ENCODE assay signal across 15 mouse cellular contexts in genomic region chr11:69102403-69102725, GRCm38 (mm10). TPM values are rescaled to one million over a fixed set of nuclear protein-coding genes. Genes with fewer than 3 reads are reported as not detected.
DNase-seq lines count a peak whose midpoint lies in the region; ATAC-seq and TF ChIP-seq lines count a peak whose summit lies in the region.
"Had no signal": no experiment of that assay in that cellular context is flagged by ENCODE, and none has a peak within 500 bp of the region (broad histone marks: within the 10 kb centered on the region; RNA-seq: fewer than 3 reads in every experiment).

No protein-coding gene starts in this region.

- no peak for ATAC-seq in hindbrain, embryonic 13.5 days (ENCODE audit: low FRiP score)
- ATAC-seq: midbrain, embryonic 15.5 days had no signal

- no peak overlapping the region for H3K9ac ChIP-seq in hindbrain, embryonic 13.5 days
- H3K9ac ChIP-seq: kidney, embryonic 15.5 days; midbrain, embryonic 15.5 days; neural tube, embryonic 13.5 days had no signal

- H3K4me3 ChIP-seq in layer of hippocampus, adult 2 months, result no peak overlapping the region
- H3K4me3 ChIP-seq in hindbrain, embryonic 13.5 days, result no peak overlapping the region
- H3K4me3 ChIP-seq: kidney, embryonic 15.5 days; midbrain, embryonic 15.5 days; neural tube, embryonic 13.5 days had no signal

- no peak for TF ChIP-seq CTCF in layer of hippocampus, adult 2 months (conservative IDR thresholded peaks at IDR 0.05)

- WGBS in hindbrain, embryonic 13.5 days, result 96% methylated on average over 7 of the region's 7 CpGs

- H3K9me3 ChIP-seq in hindbrain, embryonic 13.5 days, result no peaks in the 10 kb centered on the region
- H3K9me3 ChIP-seq: kidney, embryonic 15.5 days; midbrain, embryonic 15.5 days; neural tube, embryonic 13.5 days had no signal

- H3K4me1 ChIP-seq in hindbrain, embryonic 13.5 days (replicated peaks), result peaks cover 39% of the 10 kb centered on the region

- intact Hi-C loops in left cerebral cortex, postnatal 14 days (cut with DNase I), result no loop called here

- H3K27ac ChIP-seq in layer of hippocampus, adult 2 months, result peak overlapping the region; percentile 15; the same call in 1 of the 2 replicates
- H3K27ac ChIP-seq in hindbrain, embryonic 13.5 days, result no peak overlapping the region
- H3K27ac ChIP-seq: kidney, embryonic 15.5 days; midbrain, embryonic 15.5 days; neural tube, embryonic 13.5 days had no signal

- H3K36me3 ChIP-seq in hindbrain, embryonic 13.5 days, result peaks cover 68% of the 10 kb centered on the region

- no peak overlapping the region for H3K4me2 ChIP-seq in hindbrain, embryonic 13.5 days
- H3K4me2 ChIP-seq: kidney, embryonic 15.5 days; liver, embryonic 11.5 days; midbrain, embryonic 15.5 days; neural tube, embryonic 13.5 days had no signal

- peak; percentile 57 for DNase-seq in cerebellum, adult 11-12 months
- no peak for DNase-seq in cerebellum, postnatal 10 days
- peak in 1 of 2 experiments; percentile 9 for DNase-seq in layer of hippocampus, adult 2 months (ENCODE audit: low spot score in 2 of 2)
- DNase-seq in layer of hippocampus, adult 9-10 months (ENCODE audit: low spot score), result no peak
- DNase-seq in 3134 (ENCODE audit: extremely low read depth, insufficient read length, low spot score), result peak; percentile 72
- peak; percentile 79 for DNase-seq in MN1 (ENCODE audit: low spot score)
- no peak for DNase-seq in left cerebral cortex, postnatal 14 days (ENCODE audit: low spot score in 2 of 2)
- DNase-seq: lung, postnatal 4 days had no signal

- no peaks in the 10 kb centered on the region for H3K27me3 ChIP-seq in hindbrain, embryonic 13.5 days
- H3K27me3 ChIP-seq: kidney, embryonic 15.5 days; midbrain, embryonic 15.5 days; neural tube, embryonic 13.5 days had no signal

RNA-seq across cellular contexts. Expression of gene Per1, which starts 7.3 kb away (rescaled TPM):
- 10 to 100 TPM; 83.4 to 95.2 TPM for total RNA-seq in layer of hippocampus, adult 2 months (2021)
- 7.4 and 9.4 TPM in 2 replicates for polyA plus RNA-seq in hindbrain, embryonic 13.5 days (2015; fragmentation: Nextera tagmentation; extraction: Ambion mirVana)
- total RNA-seq in left cerebral cortex, postnatal 14 days (2021), result 100 to 1,000 TPM in 1 of 2 experiments, 10 to 100 TPM in 1; 90.4 to 112 TPM

RNA-seq across cellular contexts. Expression of gene Vamp2, which starts 14.1 kb away (rescaled TPM):
- 1,000 to 10,000 TPM in 1 of 2 experiments, 100 to 1,000 TPM in 1; 988 to 1,016 TPM for total RNA-seq in layer of hippocampus, adult 2 months (2021)
- polyA plus RNA-seq in hindbrain, embryonic 13.5 days (2015; fragmentation: Nextera tagmentation; extraction: Ambion mirVana), result 217 and 227 TPM in 2 replicates
- 1,000 to 10,000 TPM; 1,220 to 1,271 TPM for total RNA-seq in left cerebral cortex, postnatal 14 days (2021)

RNA-seq across cellular contexts. Expression of gene Hes7, which starts 17.8 kb away (rescaled TPM):
- total RNA-seq in layer of hippocampus, adult 2 months (2021), result 1 to 10 TPM in 1 of 2 experiments, under 1 TPM in 1; 0.79 to 1.0 TPM
- polyA plus RNA-seq in hindbrain, embryonic 13.5 days (2015; fragmentation: Nextera tagmentation; extraction: Ambion mirVana), result 0.26 and 0.35 TPM in 2 replicates
- total RNA-seq in left cerebral cortex, postnatal 14 days (2021), result under 1 TPM; 0.55 to 0.70 TPM
- total RNA-seq: granulocyte monocyte progenitor cell, adult 5-6 weeks had no signal

RNA-seq across cellular contexts. Expression of gene 9130213A22Rik, which starts 20.0 kb away (rescaled TPM):
- total RNA-seq in layer of hippocampus, adult 2 months (2021), result 1 to 10 TPM; 1.4 to 1.5 TPM
- polyA plus RNA-seq in hindbrain, embryonic 13.5 days (2015; fragmentation: Nextera tagmentation; extraction: Ambion mirVana), result 0.13 and 0.25 TPM in 2 replicates
- total RNA-seq in left cerebral cortex, postnatal 14 days (2021), result under 1 TPM; 0.27 to 0.51 TPM
- total RNA-seq: granulocyte monocyte progenitor cell, adult 5-6 weeks had no signal

RNA-seq across cellular contexts. Expression of gene Aloxe3, which starts 23.3 kb away (rescaled TPM):
- total RNA-seq in layer of hippocampus, adult 2 months (2021), result 10 to 100 TPM in 1 of 2 experiments, 1 to 10 TPM in 1; 7.8 to 11.1 TPM
- polyA plus RNA-seq in hindbrain, embryonic 13.5 days (2015; fragmentation: Nextera tagmentation; extraction: Ambion mirVana), result 0.71 and 1.3 TPM in 2 replicates
- total RNA-seq in left cerebral cortex, postnatal 14 days (2021), result 1 to 10 TPM; 3.7 to 5.7 TPM
- total RNA-seq: granulocyte monocyte progenitor cell, adult 5-6 weeks; heart, postnatal 25 days had no signal
- polyA plus RNA-seq: liver, embryonic 11.5 days had no signal

Comparison
In these comparisons a context has a peak if more than half of its experiments do, and no peak if none do; other contexts are left out.
1. DNase-seq: peak in cerebellum, adult 11-12 months (single experiment), 3134 (single experiment) and MN1 (single experiment); none in cerebellum, postnatal 10 days (0 of 2), layer of hippocampus, adult 9-10 months (single experiment) and left cerebral cortex, postnatal 14 days (0 of 2).